Mouse (Mus musculus) kidney, postnatal 25 days (tissue): ENCODE measurements at regions not wholly inside any gene's neighbourhood (a gene's known extent, or its start where the extent isn't known, plus 50 kb on each side); places are given as distances from the start of the nearest gene placed in this dataset.

Source experiments
- DNase-seq, 2 experiments: peaks; one replicate each; pipeline ENCODE4 v3.0.0; 2021; ENCODE audit warnings: mixed read lengths in 2 of 2

DNA sequence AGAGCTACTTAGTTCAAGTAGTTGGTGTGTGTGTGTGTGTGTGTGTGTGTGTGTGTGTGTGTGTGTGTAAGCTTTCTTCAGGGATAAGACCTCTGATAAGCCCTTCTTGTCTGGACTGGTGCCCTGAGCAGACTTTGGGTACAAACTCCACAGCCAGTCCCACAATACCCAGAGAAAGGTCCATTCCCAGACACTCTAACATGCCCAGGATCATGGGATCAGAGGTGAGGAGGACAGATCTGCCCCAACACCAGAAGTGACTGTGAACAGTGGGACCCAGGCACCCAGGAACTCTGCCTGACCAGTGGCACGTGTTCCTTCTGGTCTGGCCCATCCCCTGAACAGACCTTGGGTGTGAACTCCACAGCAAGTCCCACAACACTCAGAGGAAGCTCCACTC, 208.9 kb downstream of the Gm11077 start:
- DNase-seq: no peak

DNA sequence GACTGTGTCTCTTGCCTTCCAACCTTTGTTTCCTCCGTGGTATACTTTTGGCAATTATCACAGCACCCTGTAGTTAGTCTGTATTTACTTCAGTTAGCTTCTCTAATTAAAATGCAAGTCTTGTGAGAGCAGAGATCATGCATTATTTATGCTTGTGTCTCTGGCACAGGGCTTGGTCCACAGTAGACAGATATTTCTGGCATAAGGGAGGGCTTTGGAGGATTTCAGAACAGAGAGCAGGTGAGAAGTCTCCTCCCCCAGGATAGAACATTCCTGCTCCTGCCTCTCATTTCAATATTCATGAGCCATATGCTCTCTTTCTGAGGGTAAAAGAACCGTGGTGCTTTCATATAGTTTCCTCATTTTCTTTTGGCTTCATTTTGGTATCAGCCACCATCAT, 217.6 kb downstream of the Gm11077 start:
- no peak for DNase-seq

- no peak for DNase-seq
Observed at GRCm38 (mm10) chr6:140950483-140950882, 221.4 kb downstream of the Gm11077 start.

- no peak for DNase-seq
Observed at GRCm38 (mm10) chr6:140953256-140953655, 224.2 kb downstream of the Gm11077 start.

DNA sequence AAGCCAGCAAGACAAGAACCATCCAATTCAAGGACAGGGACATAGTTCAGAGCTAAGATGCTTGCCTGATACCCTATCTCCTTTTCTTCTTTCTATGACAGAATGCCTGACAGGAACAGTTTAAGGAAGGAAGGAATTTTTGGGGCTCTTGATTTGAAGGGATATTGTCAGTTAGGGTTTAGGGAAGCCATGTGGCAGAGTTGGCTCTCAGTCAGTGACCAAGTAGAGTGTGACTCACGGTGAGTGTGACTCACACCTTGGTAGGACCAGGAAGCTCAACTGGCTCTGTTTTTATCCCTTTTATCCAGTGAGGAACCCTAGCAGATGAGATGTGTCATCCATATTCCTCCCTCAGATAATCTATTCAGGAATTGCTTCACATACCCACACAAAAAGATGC, 224.6 kb downstream of the Gm11077 start:
- DNase-seq: no peak

- peak; percentile 16 to 44 for DNase-seq
Observed at GRCm38 (mm10) chr6:140955751-140956521, 226.9 kb downstream of the Gm11077 start.

GRCm38 (mm10) chr6:140956522-140956863, 227.4 kb downstream of the Gm11077 start:
- DNase-seq: no peak

- DNase-seq: peak; percentile 41 to 52
Observed at GRCm38 (mm10) chr6:140961987-140962386, 232.9 kb downstream of the Gm11077 start.

GRCm38 (mm10) chr6:140962563-140962962, 233.5 kb downstream of the Gm11077 start:
- peak in 1 of 2 experiments; percentile 2 for DNase-seq

DNA sequence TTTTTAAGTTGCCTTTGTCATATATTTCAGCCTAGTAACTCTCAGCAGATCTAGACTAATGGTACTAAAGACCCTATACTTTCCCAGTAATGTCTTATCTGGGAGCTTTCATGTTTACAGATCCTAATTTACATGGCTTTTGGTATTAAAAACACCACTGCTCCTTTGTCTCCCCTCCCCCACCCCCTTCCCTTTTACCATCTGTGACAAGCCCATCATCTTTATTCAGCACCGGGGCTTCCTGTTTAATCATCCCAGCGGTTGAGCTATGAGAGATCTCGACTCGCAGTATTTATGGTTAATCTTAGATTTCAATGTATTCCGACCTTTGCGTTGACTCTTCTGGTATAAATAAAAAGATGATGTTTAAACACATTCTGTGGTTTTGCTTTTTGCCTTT, 244.6 kb downstream of the Gm11077 start:
- no peak for DNase-seq

GRCm38 (mm10) chr6:140976989-140977388, 247.9 kb downstream of the Gm11077 start:
- DNase-seq: no peak

DNA sequence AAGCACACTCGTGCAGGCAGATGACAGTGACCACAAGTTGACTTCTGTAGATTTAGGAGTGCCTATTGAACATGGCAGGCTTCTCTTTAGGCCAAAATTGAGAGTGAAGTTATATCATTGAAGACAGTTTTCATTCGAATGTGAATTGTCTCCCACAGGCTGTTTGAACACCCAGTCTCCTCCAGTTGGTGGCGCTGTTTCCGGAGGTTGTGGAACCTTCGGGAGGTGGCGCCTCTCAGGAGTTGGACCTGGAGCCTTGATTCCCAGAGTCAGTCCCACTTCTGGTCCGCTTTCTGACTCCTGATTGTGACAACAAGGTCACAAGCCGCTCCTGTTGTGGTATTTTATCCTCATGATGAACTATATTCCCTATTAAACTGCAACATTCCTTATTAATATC, 254.5 kb downstream of the Gm11077 start:
- no peak for DNase-seq

DNA sequence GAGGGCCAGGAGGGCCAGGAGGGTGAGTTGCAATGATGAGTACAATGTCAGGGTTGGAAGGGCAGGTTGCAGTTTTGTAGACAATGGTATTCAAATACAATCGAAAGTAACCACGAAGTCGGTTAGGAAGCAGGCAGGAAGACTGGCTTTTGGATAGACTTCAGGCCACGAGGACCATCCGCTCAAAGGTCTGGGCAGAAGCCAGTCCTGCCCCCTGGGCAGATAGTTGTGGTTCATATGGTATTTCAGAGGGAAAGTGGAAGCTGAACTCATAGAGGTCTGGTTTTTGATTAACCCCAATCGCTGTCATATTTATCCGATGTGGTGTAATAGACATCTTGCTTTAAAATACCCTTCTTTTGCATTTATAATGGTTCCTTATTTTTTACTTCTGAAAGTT, 255.2 kb downstream of the Gm11077 start:
- no peak for DNase-seq

- no peak for DNase-seq
Observed at GRCm38 (mm10) chr6:140993643-140994580, 255.2 kb upstream of the Pde3a start.

DNA sequence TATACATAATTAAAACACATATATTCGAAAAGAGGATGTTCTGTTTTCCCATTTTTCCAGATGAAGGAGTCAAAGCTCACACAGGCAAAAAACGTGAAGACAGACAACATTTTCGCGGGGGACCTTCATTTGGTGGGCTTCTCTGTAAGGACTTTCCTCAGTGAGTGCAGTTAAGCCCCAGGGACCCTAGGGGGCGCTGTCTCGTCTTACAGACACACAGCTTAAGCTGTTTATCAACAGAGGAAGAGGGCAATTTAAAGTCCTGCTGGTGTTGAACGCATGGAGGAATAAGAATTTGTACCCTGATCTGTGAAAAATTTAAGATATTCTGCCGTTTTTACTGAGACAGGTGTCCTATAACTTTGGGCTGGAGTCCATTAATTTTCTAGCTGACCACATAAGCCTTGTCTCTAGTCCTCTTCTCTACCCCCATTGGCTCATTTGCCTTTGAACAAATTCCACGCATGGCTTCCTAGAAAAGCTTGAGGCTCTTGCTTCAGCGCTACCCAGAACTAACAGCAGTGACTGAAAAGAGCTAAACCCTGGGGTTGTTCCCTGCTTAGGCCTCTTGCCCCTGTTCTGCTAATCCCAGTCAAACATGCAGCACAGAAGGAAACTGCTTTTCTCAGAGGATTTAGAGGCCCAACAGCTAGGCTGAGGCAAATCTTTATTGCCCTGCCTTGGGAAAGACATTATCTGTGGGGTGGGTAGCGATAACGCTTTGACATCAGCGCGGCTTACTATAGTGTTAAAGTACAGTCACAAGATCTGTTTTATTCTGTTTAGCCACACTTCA, 253.5 kb upstream of the Pde3a start:
- DNase-seq: peak in 1 of 2 experiments; percentile 35

- no peak for DNase-seq
Observed at GRCm38 (mm10) chr6:140998069-140998468, 251.0 kb upstream of the Pde3a start.

DNA sequence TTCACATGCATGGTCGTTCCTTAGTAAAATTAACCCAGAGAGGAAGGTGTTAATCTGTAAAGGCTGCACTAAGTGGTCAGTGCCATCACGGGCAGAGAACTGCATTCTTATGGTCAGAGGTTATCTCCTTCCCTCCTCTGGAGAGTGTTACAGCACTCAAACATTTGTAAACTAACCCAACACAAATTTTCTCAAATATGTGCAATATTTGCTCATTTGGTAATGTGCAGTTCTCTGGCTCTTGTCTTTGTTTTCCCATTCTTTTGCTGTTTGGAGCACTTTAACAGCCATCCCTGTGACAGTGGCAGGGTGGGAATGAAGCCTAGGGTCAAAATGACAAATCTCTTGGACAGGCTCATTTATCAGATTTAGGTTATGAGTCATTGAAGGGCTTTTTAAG, 248.5 kb upstream of the Pde3a start:
- DNase-seq: peak in 1 of 2 experiments; percentile 5

GRCm38 (mm10) chr6:141001306-141001705, 247.8 kb upstream of the Pde3a start:
- DNase-seq: no peak

GRCm38 (mm10) chr6:141015055-141015681, 233.9 kb upstream of the Pde3a start:
- no peak for DNase-seq

DNA sequence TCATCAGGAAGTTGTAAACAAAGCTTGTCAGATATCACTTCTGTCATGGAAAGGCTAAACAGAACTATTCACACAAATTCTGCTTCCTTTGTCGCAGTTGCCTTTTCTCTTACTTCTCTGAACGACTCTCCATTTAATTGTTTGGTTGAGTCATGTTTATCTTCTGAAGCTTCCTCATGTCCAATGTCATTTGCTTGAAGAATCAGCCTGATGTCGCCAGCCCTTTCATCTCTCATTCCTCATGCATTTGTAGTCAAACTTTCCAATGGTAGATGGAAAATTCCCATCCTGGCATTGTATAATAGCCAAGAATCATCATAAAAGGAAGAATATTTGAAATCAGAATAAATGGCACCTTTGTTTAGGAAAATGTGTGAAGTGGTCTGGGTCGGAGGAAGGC, 225.6 kb upstream of the Pde3a start:
- DNase-seq: no peak

GRCm38 (mm10) chr6:141027353-141027752, 221.7 kb upstream of the Pde3a start:
- DNase-seq: no peak

DNA sequence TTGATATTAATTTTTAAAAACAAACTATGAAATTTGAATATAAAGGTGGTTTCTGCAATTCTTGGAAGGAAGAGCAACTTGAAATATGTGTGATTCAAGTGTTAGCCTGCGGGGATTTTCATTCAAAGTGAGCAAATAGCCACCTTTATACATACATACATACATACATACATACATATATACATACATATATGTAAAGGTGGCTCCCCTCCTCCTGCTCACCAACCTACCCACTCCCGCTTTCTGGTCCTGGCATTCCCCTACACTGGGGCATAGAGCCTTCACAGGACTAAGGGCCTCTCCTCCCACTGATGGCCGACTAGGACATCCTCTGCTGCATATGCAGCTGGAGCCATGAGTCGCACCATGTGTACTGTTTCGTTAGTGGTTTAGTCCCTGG, 221.3 kb upstream of the Pde3a start:
- no peak for DNase-seq

DNA sequence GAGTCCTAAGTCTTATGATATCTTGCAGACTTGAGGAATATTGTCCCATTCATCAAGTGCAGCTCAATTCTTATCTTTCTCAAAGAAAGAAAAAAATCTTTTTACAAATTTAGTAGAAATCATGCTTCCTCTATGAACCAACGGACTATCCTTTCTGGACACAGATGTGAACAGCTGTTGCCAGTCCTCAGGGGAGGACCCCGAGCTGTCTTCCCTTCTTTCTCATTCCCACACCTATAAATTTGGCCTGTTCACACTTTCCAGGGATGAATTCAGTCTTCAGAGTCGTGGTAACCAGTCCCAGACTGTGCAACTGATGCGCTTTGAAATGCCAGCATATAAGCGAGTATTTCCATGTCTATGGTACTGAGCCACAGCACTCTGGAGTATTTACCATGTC, 214.2 kb upstream of the Pde3a start:
- peak in 1 of 2 experiments; percentile 4 for DNase-seq
